Mouse (Mus musculus) gastrocnemius, adult 2 months (tissue): ENCODE results near the gene Stra6. TPM values are rescaled to one million over a fixed set of nuclear protein-coding genes. Genes with fewer than 3 reads are reported as not detected.

ENCODE experiments used
- DNase-seq: peaks from one replicate; pipeline ENCODE4 v3.0.0; 2022
- H3K27ac ChIP-seq: fragments of 200-600 bp; 2 replicates; pipeline ENCODE4 v1.8.1; 2022; ENCODE audit warnings: mild to moderate bottlenecking
- H3K4me3 ChIP-seq: fragments of 200-600 bp; 2 replicates; pipeline ENCODE4 v1.8.1; 2022; ENCODE audit warnings: mild to moderate bottlenecking, moderate library complexity
- CTCF ChIP-seq: fragments of 200-600 bp; IDR thresholded peaks from 2 replicates; pipeline ENCODE4 v1.8.1; 2022; ENCODE audit warnings: antibody characterized with exemption, mild to moderate bottlenecking, moderate library complexity
- intact Hi-C: fragments of 180-260 bp; cut with DNase I; formaldehyde crosslinking; loops from one replicate; pipeline ENCODE4 v1.15.1; 2025
- total RNA-seq, 2 experiments: library from RNA; stranded (reverse); gene quantifications; 2 replicates each; pipeline ENCODE4 v1.2.3; 2021

Gene Stra6
- total RNA-seq, 2 experiments from 2014 or later = 0.13 to 0.31 TPM

DNA sequence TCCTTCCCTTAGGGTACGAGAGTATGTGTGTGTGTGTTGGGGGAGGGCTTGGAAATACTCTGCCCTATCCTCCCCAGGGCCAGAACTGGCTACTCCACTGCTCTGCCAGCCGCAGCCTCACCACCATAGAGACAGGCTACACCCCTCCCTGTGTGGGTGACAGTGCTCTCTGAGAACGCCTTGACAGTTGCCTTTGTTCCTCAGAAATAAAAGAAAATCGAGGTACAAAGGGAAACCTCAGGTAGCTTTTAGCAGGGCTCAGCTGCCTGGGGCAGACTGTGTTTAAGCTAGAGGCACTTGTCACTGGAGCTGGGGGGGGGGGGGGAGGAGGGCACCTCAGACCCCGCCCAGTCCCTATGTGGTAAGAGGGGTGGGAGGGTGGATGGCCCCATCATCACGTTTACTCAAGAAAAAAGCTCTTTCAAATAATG lies 48.7 kb downstream of the Stra6 start:
- no peak for DNase-seq
- intact Hi-C loops = no loop called here
- TF ChIP-seq CTCF = no peak
- no peak overlapping the region for H3K4me3 ChIP-seq
- no peak overlapping the region for H3K27ac ChIP-seq

DNA sequence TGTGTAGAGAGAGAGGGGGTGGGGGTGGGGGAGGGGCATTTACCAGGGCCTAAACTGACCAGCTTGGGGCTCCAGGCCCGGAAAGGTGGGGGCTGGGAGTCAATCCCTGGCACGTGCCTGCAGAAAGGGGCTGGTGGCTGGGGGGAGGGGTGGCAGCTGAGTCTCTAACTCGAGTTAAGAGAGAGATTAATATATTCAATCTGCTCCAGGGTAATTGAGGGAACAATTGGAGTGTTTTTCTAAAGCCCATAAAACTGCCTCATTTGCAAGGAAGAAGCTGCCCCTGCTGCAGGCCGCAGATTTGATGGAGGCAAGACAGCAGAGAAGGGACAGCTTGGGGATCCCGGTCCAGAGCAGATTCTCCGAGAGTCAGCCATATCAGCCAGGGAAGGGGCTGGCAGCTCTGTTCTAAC lies 49.3 kb downstream of the Stra6 start:
- Histone ChIP-seq H3K4me3 (no peak overlapping the region), H3K27ac (no peak overlapping the region)
- TF ChIP-seq CTCF = no peak
- DNase-seq = no peak
- intact Hi-C loops = no loop called here

DNA sequence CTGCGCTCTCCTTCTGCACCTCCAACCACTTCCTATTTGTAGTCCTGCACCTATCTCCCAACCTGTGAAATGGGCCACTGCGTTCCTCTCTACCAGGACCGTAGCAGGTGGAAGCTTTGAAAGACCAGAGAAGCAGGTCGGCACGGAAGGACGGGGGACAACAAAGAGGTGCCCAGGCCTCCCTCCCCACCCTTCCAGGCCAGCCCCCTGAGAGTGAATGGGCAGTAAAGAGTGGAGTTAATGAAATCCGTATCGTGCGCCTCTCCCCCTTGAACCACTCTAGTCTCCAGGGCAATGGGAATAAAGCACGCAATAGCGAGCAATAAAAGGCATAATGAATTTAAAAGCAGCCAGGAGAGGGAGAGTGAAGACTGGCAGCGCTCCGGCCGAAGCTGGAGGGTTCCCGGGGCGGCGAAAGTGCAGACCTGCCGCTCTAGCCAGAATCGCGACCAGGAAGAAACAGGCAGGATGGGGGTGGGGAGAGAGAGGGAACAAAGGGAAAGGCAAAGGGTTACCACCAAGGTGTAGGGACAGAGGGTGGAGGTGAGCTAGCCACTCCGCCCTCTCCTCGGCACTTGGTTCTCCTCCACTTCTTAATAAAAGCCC lies 49.8 kb downstream of the Stra6 start:
- DNase-seq = no peak
- intact Hi-C loops = no loop called here
- no peak for TF ChIP-seq CTCF
- Histone ChIP-seq H3K4me3 (no peak overlapping the region), H3K27ac (no peak overlapping the region)

DNA sequence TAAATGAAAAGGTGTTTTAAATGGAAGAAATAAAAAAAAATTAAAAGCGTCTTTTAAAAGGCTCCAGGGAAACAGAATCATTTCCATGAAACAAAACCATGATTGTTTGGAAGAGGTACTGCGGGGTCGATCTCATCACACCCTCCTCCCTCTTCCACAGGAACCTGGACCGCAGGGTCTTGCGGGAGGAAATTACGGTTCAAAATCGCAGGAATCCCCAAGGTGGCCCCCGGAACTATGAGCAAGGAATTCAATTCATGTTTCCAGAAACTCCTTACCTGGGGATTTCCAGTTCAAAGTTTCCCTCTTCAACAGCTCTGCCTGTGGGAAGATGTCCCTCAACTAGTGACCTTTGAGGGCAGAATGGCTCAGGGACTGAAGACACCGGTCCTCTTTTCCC lies 50.4 kb downstream of the Stra6 start:
- H3K4me3 ChIP-seq = no peak overlapping the region
- TF ChIP-seq CTCF = no peak
- DNase-seq = no peak
- intact Hi-C loops = no loop called here
- no peak overlapping the region for H3K27ac ChIP-seq

DNA sequence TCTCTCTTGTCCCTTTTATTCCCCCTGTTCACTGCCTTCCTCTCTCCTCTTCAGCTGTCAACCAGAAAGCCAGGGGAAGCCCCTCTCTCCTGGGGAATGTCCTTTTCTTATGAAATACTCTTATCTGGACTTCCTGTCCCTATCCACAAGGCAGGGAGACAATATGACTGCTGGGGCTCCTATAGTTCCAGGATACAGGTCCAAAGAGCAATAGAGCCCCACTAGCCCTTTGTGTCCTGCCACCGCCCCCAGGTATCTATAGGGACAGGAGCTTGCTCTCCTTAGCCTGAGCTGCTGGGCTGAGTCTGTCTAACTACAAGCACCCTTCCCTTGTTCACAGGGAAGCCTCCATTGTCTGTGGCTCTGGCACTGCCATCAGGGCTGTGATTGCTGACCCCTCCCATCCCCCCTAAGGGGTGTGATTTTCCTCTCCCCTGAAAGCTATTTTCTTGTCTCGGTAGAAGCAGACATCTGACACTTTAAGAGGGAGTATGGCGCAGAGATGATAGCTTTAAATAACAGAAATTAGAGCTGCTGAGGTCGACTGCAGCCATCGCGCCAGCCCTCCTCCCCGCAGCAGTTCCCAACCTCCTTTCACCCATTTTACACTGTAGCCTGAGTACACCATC lies 51.8 kb downstream of the Stra6 start:
- intact Hi-C loops = no loop called here
- no peak for TF ChIP-seq CTCF
- H3K27ac ChIP-seq = no peak overlapping the region
- no peak for DNase-seq
- no peak overlapping the region for H3K4me3 ChIP-seq

DNA sequence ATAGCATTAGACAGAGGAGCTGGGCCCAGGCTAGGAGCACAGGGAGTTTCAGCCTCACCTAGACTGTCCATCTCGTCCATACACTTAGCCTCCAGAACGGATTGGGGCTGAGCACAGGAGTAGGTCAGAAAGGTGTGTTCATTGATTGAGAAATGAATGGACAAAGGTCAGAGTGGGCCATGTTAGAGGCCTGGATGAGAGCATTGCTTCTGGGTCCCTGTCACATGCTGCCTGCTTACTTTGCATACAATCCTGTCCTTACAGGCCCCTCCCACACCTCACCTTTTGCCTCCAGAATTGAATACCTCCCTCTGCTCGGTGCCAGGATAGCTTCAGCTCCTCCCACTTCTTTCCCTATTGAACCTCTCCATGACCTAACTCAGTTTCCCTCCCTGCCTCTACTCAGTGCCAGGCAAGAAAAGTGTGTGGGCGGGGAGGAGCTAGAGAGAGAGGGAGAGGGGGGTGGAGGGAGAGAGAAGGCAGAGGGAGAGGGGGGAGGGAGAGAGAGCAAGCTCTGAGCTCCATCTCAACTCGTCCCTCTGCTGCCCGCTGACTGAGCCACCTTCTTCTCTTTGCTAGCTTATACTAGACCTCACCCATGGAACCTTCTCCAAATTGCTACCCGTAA lies 52.5 kb downstream of the Stra6 start:
- H3K27ac ChIP-seq = no peak overlapping the region
- intact Hi-C loops = no loop called here
- TF ChIP-seq CTCF = no peak
- no peak for DNase-seq
- H3K4me3 ChIP-seq = no peak overlapping the region

DNA sequence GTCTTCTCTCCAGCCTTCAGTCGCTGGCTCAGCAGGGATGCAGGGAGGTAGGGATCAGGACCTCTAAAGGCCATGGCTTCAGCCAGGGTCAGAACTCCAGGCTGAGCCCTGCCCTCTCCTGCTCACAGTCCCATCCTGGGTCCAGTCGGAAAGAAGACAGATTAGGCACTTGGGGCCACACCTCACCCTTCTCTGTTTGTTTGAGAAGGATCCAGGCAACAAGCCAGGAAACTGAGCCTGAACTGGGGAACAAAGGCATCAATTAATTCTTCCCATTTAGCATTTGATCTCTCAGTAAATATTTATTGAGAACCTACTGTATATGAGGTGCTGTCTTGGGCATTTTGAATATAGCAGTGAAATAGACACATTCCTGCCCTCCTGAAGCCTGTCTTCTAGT lies 55.1 kb downstream of the Stra6 start, which contains the start of gene Ccdc33:
Gene Ccdc33, minus strand, starts transcription at position 153 of the 400 bp plus-strand sequence.
- DNase-seq = no peak
- Histone ChIP-seq H3K4me3 (no peak within 1 kb of the TSS), H3K27ac (no peak within 1 kb of the TSS)
- intact Hi-C loops = no loop called here
- TF ChIP-seq CTCF = no peak

DNA sequence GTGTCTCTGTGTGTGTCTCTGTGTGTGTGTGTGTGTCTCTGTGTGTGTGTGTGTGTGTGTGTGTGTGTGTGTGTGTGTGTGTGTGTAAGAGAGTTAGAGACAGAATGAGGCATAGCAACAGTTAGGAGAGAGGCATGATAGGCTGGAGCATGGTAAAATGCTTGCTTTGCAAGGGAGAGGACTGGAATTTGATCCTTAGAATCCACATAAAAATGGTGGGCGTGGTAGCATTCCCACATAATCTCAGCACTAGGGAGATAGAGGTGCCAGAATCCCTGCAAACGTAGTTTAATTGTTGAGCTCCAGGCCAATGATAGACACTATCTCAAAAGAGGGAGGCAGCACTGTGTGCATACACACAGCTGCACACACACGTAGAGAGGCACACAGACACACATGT lies 61.5 kb downstream of the Stra6 start:
- intact Hi-C loops = no loop called here
- H3K27ac ChIP-seq = no peak overlapping the region
- DNase-seq = no peak
- no peak overlapping the region for H3K4me3 ChIP-seq
- no peak for TF ChIP-seq CTCF

DNA sequence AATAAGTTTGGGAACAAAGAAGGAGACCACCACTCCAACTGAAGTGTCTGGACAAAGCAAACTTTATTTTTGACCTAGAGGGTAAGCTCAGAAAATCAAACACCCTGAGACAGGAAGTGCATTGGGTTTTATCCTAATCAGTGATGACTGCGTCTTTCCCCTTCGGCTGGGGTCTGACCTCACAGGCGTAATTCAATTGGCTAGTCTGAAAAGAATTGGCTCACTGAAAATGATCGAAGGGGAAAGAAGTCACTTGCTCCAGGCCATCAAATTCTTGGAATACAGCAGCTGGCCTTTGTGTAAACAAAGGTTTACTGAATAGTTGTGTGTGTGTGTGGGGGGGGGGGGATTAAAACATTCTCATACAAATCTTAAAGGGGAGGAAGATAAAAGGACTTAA lies 62.2 kb downstream of the Stra6 start:
- intact Hi-C loops = no loop called here
- TF ChIP-seq CTCF = no peak
- H3K27ac ChIP-seq = no peak overlapping the region
- DNase-seq = no peak
- H3K4me3 ChIP-seq = no peak overlapping the region

DNA sequence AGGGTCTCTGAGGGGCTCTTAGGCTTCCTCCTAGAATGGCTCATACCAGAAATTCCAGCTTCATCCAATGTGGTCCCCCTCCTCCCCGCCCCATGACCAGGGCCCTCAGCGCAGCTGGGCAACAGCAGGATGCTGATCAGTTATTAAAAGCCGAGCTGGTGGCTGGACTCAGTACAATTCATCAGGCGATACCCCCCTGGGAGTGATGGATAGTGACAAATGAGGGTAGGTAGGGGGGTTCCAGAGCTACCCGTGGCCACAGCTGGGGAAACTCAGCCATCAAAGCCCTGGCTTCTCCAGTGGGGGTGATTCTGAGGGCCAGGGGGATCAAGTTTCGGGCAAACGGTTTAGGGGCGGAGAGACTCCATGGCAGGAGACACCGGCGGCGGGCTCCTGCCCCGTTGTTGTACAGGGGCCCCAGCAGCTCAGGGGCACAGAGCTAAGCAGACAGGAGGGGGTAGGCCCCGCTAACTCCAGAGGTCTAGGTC lies 65.4 kb downstream of the Stra6 start:
- no peak overlapping the region for H3K27ac ChIP-seq
- no peak overlapping the region for H3K4me3 ChIP-seq
- DNase-seq = no peak
- TF ChIP-seq CTCF = no peak
- intact Hi-C loops = no loop called here

DNA sequence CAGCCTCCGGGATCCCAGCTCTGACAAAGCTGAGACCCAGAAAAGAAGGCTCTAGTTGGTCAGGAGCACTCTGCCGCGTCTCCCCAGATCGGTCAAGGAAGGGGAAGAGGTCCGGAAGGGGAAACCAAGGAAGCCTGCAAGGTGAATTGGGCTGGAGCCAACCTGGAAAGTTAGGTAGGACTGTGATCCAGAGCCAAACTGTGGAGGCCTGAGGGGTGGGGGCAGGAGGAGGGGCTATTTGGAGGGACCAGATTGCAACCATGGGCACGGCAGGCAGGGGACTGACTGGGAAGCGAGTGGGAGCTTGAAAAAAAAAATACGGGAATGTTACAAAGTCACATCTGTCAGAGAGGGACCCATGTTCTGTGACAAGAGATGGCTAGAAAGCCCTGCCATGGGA lies 65.9 kb downstream of the Stra6 start:
- intact Hi-C loops = no loop called here
- Histone ChIP-seq H3K27ac (no peak overlapping the region), H3K4me3 (no peak overlapping the region)

DNA sequence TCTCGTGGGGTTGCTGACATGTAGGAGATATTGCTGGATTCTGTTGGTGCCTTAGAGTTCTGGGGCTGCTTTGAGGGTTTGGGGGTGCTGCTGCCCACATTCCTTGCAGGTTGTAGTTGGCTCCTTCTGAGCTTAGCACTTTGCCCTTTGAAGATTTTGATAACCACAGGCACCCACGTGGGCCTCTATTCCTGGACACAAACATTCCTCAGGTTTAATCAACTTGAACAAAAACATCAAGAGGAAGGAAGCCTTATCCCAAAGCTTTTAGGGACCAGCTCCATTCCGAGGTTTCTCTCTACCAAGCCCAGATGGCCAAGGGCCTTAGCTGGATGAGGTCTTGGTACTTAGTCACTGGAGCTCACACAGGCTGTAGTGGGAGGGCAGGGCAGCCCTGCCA lies 67.3 kb downstream of the Stra6 start:
- no peak overlapping the region for H3K27ac ChIP-seq
- DNase-seq = no peak
- no peak overlapping the region for H3K4me3 ChIP-seq
- no peak for TF ChIP-seq CTCF
- intact Hi-C loops = no loop called here

More for the DNA sequence above, 65.9 kb downstream of the Stra6 start:
- no peak for TF ChIP-seq CTCF
- DNase-seq = no peak

DNA sequence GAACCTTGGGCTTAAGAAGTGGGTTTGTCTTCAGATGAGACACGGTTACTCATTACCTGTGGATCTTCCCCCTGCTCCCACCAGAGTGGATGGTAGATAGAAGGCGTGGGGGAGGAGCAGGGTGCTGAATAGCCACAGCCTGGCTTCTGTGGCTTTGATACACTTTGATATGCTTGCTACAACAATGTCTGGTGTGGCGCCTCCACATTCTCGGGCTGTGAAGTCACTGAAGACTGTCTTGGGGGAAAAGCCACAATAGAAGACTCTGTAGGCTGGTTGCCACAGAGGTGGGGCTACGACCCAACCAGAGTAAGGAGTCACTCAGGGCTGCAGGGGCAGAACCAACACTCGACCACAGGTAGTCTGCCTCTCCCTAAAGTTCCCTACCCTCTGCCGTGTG lies 68.1 kb downstream of the Stra6 start:
- intact Hi-C loops = no loop called here
- H3K27ac ChIP-seq = no peak overlapping the region
- no peak for TF ChIP-seq CTCF
- H3K4me3 ChIP-seq = no peak overlapping the region
- no peak for DNase-seq
